Mouse (Mus musculus) hindbrain, postnatal 0 days (tissue): ENCODE measurements at regions not wholly inside any gene's neighbourhood (a gene's known extent, or its start where the extent isn't known, plus 50 kb on each side); places are given as distances from the start of the nearest gene placed in this dataset.

Source experiments
- ATAC-seq: fragments of 200-750 bp; cut with Nextera tagmentation; 2 replicates; pipeline ENCODE4 v1.8.0; 2017; ENCODE audit warnings: mild to moderate bottlenecking, moderate TSS enrichment, moderate library complexity
- DNase-seq: peaks from one replicate; pipeline ENCODE4 v3.0.0-alpha.2; 2015; ENCODE audit warnings: low spot score
- H3K27ac ChIP-seq: fragments of 300-500 bp; sonication (generic); 2 replicates; pipeline ENCODE4 v1.5.1; 2014; ENCODE audit warnings: mild to moderate bottlenecking
- H3K27me3 ChIP-seq: fragments of 300-500 bp; sonication (generic); 2 replicates; pipeline ENCODE4 v1.6.1; 2014; ENCODE audit warnings: low read length, mixed read lengths; ENCODE audit not compliant: insufficient read depth
- H3K36me3 ChIP-seq: fragments of 300-500 bp; sonication (generic); 2 replicates; pipeline ENCODE4 v1.6.1; 2014; ENCODE audit warnings: low read length, mixed read lengths; ENCODE audit not compliant: insufficient read depth
- H3K4me1 ChIP-seq: fragments of 300-500 bp; sonication (generic); 2 replicates; pipeline ENCODE4 v1.6.1; 2014; ENCODE audit warnings: antibody characterized with exemption, low read length, mixed read lengths; ENCODE audit not compliant: insufficient read depth
- H3K4me2 ChIP-seq: fragments of 300-500 bp; sonication (generic); 2 replicates; pipeline ENCODE4 v1.6.1; 2014; ENCODE audit warnings: low read depth, mild to moderate bottlenecking, low read length, moderate library complexity, mixed read lengths
- H3K4me3 ChIP-seq: fragments of 300-500 bp; sonication (generic); 2 replicates; pipeline ENCODE4 v1.5.1; 2014; ENCODE audit warnings: low read length
- H3K9ac ChIP-seq: fragments of 300-500 bp; sonication (generic); replicated peaks from 2 replicates; pipeline ENCODE4 v1.6.1; 2014; ENCODE audit warnings: mild to moderate bottlenecking, low read length, moderate library complexity, mixed read lengths
- H3K9me3 ChIP-seq: fragments of 300-500 bp; sonication (generic); 2 replicates; pipeline ENCODE4 v1.6.1; 2016; ENCODE audit warnings: low read length, mixed read lengths
- CTCF ChIP-seq: IDR thresholded peaks from 2 replicates; pipeline ENCODE4 v1.5.1; 2016; ENCODE audit warnings: antibody characterized with exemption, control low read depth, low read depth
- WGBS: fragments of 180-500 bp; shearing (Covaris S2); extraction: QIAGEN DNeasy Blood & Tissue Kit; methylation state at CpG from one replicate; pipeline ENCODE4 v1.1.7; 2014; 5-methylcytosine and 5-hydroxymethylcytosine counted together

DNA sequence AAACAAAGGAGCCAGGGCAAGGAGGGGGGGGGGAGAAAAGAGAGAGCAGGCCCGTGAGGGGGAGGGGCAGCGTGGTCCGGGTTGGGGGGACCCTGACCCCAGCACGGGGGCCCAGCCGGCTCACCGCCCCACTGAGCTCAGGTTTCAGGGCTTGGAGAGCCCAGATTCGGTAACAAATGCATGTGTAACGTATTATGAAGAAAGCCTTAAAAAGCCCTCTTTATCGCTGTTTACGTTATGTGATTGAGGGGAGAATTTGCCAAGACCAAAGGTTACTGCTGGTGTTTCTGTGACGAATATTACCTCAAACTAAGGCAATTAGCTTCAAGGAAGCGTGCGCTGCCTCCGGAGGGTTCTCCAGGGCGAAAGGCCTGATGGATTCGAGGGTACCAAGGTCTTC is 54.2 kb downstream of the Barx1 start:
- no peak for DNase-seq
- no peaks in the 10 kb centered on the region for H3K27me3 ChIP-seq
- H3K9me3 ChIP-seq: no peaks in the 10 kb centered on the region
- no peak for TF ChIP-seq CTCF
- ATAC-seq: no peak
- H3K4me1 ChIP-seq: peaks cover 3% of the 10 kb centered on the region; the same call in 1 of the 2 replicates
- H3K27ac ChIP-seq: no peak overlapping the region
- no peak overlapping the region for H3K4me2 ChIP-seq
- no peak overlapping the region for H3K9ac ChIP-seq
- 63% methylated on average over 16 of the region's 16 CpGs for WGBS
- no peaks in the 10 kb centered on the region for H3K36me3 ChIP-seq
- no peak overlapping the region for H3K4me3 ChIP-seq

DNA sequence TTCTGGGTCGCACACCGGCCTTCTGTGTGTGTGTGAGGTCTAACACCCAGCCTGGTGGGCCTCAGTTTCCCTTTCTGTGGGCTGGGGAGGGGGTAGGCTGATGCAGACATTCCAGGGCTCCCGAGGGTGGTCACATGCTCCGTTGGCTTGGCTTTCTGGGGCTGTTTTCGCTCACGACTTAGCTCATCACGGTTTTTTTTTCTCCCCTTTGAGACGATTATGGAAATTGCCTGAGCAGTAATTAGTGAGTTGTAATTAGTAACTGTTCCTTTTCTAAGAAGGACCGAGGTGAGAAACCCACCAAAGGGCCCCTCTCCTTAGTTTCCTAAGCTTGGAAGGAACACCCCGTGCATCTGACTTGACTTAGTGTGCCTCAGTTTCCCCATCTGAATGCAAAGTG is 54.7 kb downstream of the Barx1 start:
- no peak overlapping the region for H3K27ac ChIP-seq
- TF ChIP-seq CTCF: no peak
- H3K27me3 ChIP-seq: no peaks in the 10 kb centered on the region
- 0 out of 2 replicates have a peak, but pooled peaks cover under 1% of the 10 kb centered on the region for H3K9me3 ChIP-seq
- H3K4me1 ChIP-seq: peaks cover 3% of the 10 kb centered on the region; the same call in 1 of the 2 replicates
- ATAC-seq (no peak), DNase-seq (no peak)
- 59% methylated on average over 10 of the region's 10 CpGs for WGBS
- H3K4me2 ChIP-seq: no peak overlapping the region
- no peak overlapping the region for H3K4me3 ChIP-seq
- no peaks in the 10 kb centered on the region for H3K36me3 ChIP-seq
- H3K9ac ChIP-seq: no peak overlapping the region

DNA sequence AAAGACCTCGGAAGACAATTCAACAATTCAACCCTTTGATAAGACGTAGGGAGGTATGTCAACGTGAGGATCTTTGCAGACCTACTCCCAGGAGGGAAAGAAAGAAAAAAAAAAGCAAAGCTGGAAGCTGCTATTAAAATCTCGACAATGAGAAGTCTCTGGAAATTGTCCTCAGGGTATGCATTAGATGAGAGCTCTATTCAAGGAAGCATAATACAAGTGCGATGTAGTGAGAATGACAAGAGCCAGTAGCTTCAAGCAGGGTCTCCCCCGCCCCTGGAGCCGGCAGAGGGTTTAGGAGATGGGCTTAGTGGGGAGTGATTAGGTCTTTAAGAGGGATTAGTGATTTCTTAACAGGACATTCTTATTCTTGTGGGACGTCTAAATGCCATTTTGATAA is 60.9 kb downstream of the Barx1 start:
- Histone ChIP-seq H3K27me3 (no peaks in the 10 kb centered on the region), H3K9ac (no peak overlapping the region), H3K4me1 (no peaks in the 10 kb centered on the region), H3K4me2 (no peak overlapping the region), H3K4me3 (no peak overlapping the region), H3K36me3 (no peaks in the 10 kb centered on the region), H3K9me3 (0 out of 2 replicates have a peak, but pooled peaks cover 2% of the 10 kb centered on the region), H3K27ac (no peak overlapping the region)
- ATAC-seq (no peak), DNase-seq (no peak)
- TF ChIP-seq CTCF: no peak
- 27% methylated on average over 8 of the region's 8 CpGs for whole genome bisulfite sequencing

DNA sequence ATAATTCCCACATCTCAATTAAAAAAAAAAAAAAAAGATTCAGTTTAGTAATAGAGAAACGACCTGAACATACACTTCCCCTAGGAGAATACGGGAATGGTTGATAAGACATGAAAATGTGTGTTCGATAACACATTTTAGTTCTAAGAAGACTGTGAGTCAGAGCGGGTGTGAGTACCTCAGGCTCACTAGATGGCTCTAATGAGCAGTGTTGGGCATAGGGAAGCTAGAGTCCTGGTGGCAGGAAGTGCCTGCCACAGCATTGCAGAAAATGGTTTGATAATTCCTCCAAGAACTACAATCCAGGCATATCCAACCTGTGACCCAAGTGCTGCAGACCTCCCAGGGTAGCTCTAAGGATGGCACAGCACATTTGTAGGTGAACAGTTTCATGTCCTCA is 63.6 kb downstream of the Barx1 start:
- Histone ChIP-seq H3K9me3 (0 out of 2 replicates have a peak, but pooled peaks cover 2% of the 10 kb centered on the region), H3K9ac (no peak overlapping the region), H3K4me3 (no peak overlapping the region), H3K4me1 (peaks cover 2% of the 10 kb centered on the region; the same call in 1 of the 2 replicates), H3K4me2 (no peak overlapping the region), H3K36me3 (no peaks in the 10 kb centered on the region), H3K27me3 (peaks cover 23% of the 10 kb centered on the region), H3K27ac (no peak overlapping the region)
- TF ChIP-seq CTCF: peak; percentile 71
- DNase-seq: peak; percentile 51
- WGBS: 47% methylated on average over 4 of the region's 4 CpGs
- no peak for ATAC-seq

DNA sequence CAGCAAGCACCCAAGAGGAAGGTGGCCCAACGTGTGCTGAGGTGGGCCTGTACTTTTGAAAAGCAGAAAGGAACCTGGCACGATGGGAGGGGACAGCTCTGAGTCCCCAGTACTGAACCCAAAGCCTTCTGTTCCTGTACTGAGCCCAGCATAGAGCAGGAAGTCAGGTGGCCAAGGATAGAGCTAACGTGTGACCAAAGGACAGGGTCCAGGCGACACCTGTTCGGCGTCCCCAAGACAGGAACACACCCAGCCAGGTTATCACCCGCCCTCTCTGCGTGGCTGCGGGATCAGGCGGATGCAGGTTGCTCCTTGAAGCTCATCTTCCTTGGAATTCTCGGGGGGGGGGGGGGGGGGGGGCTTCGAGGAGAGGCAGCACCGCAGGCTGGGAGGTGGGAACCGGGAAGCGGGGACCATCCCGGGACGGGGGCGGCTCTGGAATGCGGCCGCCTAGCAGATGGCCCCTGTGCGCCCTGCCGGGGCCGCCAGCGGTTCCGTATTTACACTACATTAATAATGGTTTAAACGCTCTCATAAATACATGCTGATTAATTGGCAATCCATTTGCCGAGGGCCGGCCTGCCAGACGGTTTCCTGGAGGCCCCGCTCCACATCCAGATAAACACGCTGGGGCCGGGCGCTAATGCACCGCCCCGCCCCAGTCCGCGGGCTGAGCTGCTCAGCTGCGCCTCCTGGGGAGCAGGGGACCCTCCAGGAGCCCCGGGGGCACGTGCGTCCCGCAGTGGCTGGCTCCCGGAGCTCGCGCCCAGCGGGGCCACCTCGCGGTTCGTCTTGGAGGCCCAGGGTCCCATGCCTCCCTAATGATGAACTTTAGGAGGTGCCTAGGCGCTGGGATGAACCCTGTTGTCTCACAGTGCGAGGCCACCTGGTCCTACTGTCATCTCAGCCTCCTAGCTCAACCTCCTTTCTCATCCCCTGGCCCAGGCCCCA is 68.5 kb downstream of the Barx1 start:
- Histone ChIP-seq H3K4me3 (peak overlapping the region; percentile 31), H3K27me3 (peaks cover 42% of the 10 kb centered on the region), H3K4me2 (peak overlapping the region; percentile 58), H3K27ac (no peak overlapping the region), H3K36me3 (no peaks in the 10 kb centered on the region), H3K4me1 (peaks cover 5% of the 10 kb centered on the region), H3K9me3 (no peaks in the 10 kb centered on the region), H3K9ac (0 out of 2 replicates have a peak overlapping the region, but pooled peaks have one; percentile 28)
- ATAC-seq: no peak
- DNase-seq: peak; percentile 33
- 2% methylated on average over 48 of the region's 51 CpGs for WGBS
- TF ChIP-seq CTCF: no peak

DNA sequence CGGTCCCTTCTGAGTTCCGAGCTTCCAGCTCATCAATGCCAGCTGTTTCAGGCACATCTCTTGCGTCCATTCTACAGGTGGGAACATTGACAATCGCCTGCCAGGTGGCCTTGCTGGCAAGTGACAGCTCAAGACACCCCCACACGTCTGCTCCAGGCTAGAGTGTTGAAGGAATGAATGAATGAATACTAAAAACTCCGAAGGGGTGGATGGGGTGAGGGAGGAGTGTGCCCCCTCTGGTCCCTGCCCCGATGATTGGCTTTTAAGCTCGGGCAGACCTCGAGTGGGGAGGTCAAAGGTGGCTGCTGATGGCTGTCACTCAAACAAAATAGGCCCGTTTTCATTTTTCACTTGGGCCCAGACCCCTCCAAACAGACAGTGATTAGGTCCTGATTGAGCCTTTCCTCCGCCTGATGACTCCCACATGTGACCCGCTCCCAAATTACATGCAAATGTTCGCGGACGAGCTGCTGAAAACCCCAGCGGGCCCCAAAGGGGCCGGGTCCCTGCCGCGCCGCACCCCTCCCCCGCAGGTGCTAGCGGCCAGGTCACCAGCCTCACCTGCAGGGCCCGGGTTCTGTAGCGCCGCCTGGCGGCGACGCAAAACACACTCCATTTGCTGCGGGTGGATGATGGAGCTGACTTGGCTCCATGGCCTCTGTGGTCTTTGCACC is 69.5 kb downstream of the Barx1 start:
- peak; percentile 60 for TF ChIP-seq CTCF
- Histone ChIP-seq H3K9me3 (no peaks in the 10 kb centered on the region), H3K36me3 (no peaks in the 10 kb centered on the region), H3K27ac (no peak overlapping the region), H3K9ac (no peak overlapping the region), H3K4me3 (no peak overlapping the region), H3K4me2 (peak overlapping the region; percentile 28; the same call in 1 of the 2 replicates), H3K27me3 (peaks cover 42% of the 10 kb centered on the region), H3K4me1 (peaks cover 5% of the 10 kb centered on the region)
- DNase-seq: peak; percentile 41
- no peak for ATAC-seq
- 3% methylated on average over 29 of the region's 29 CpGs for WGBS
